In genomic region chr9:50500974-50501501, GRCm38 (mm10) we compare ENCODE assay signal across 8 mouse cellular contexts. TPM values are rescaled to one million over a fixed set of nuclear protein-coding genes. Genes with fewer than 3 reads are reported as not detected.
A peak's percentile ranks its signal among the peaks of the same experiment; 100 is the strongest.
DNase-seq lines count a peak whose midpoint lies in the region; ATAC-seq and TF ChIP-seq lines count a peak whose summit lies in the region.

No protein-coding gene starts in this region.

- peak overlapping the region; percentile 48 for H3K4me2 ChIP-seq in embryonic facial prominence, embryonic 12.5 days (replicated peaks)
- H3K4me2 ChIP-seq in hindbrain, embryonic 16.5 days (ENCODE audit: low read length): peak overlapping the region; percentile 58
- peak overlapping the region; percentile 48 for H3K4me2 ChIP-seq in midbrain, embryonic 12.5 days (replicated peaks)

- no peaks in the 10 kb centered on the region for H3K9me3 ChIP-seq in embryonic facial prominence, embryonic 12.5 days
- H3K9me3 ChIP-seq in hindbrain, embryonic 16.5 days (ENCODE audit: control insufficient read depth, low read length): no peaks in the 10 kb centered on the region
- H3K9me3 ChIP-seq in midbrain, embryonic 12.5 days: no peaks in the 10 kb centered on the region

- no peaks in the 10 kb centered on the region for H3K36me3 ChIP-seq in spleen, adult 2 months (ENCODE audit: control insufficient read depth, insufficient read depth, low read length)
- no peaks in the 10 kb centered on the region for H3K36me3 ChIP-seq in embryonic facial prominence, embryonic 12.5 days
- no peaks in the 10 kb centered on the region for H3K36me3 ChIP-seq in hindbrain, embryonic 16.5 days (ENCODE audit: control insufficient read depth, insufficient read depth, low read length)
- H3K36me3 ChIP-seq in midbrain, embryonic 12.5 days: no peaks in the 10 kb centered on the region

- peak; percentile 57; the same call in 1 of the 2 replicates for ATAC-seq in embryonic facial prominence, embryonic 12.5 days (ENCODE audit: insufficient number of reproducible peaks, insufficient read depth, low FRiP score, low TSS enrichment)
- peak; percentile 91 for ATAC-seq in hindbrain, embryonic 16.5 days
- ATAC-seq in midbrain, embryonic 12.5 days (ENCODE audit: low FRiP score, low read depth): peak; percentile 74; the same call in 1 of the 2 replicates

- no peak for TF ChIP-seq POLR2A in spleen, adult 2 months (IDR thresholded peaks at IDR 0.05; ENCODE audit: low read depth, low read length)

- TF ChIP-seq CTCF in spleen, adult 2 months (IDR thresholded peaks at IDR 0.05; ENCODE audit: extremely low read depth, insufficient read depth, insufficient read length, insufficient replicate concordance): no peak

- peaks cover 3% of the 10 kb centered on the region; the same call in 1 of the 2 replicates for H3K4me1 ChIP-seq in spleen, adult 2 months (ENCODE audit: control insufficient read depth, insufficient read depth, insufficient read length)
- peaks cover 7% of the 10 kb centered on the region; the same call in 1 of the 2 replicates for H3K4me1 ChIP-seq in embryonic facial prominence, embryonic 12.5 days
- H3K4me1 ChIP-seq in hindbrain, embryonic 16.5 days (ENCODE audit: control insufficient read depth, insufficient read depth, low read depth, low read length): peaks cover 2% of the 10 kb centered on the region; the same call in 1 of the 2 replicates
- H3K4me1 ChIP-seq in midbrain, embryonic 12.5 days: peaks cover 9% of the 10 kb centered on the region

- 33% methylated on average over 14 of the region's 14 CpGs for WGBS in spleen, adult 2 months
- WGBS in embryonic facial prominence, embryonic 12.5 days: 23% methylated on average over 14 of the region's 14 CpGs
- WGBS in hindbrain, embryonic 16.5 days: 24% methylated on average over 14 of the region's 14 CpGs
- 35% methylated on average over 14 of the region's 14 CpGs for WGBS in midbrain, embryonic 12.5 days

- H3K27ac ChIP-seq in spleen, adult 2 months (ENCODE audit: insufficient read depth, low read length): no peak overlapping the region
- 0 out of 2 replicates have a peak overlapping the region, but pooled peaks have one; percentile 54 for H3K27ac ChIP-seq in embryonic facial prominence, embryonic 12.5 days
- H3K27ac ChIP-seq in hindbrain, embryonic 16.5 days (ENCODE audit: low read depth, low read length): peak overlapping the region; percentile 68; the same call in 1 of the 2 replicates
- H3K27ac ChIP-seq in midbrain, embryonic 12.5 days (replicated peaks): peak overlapping the region; percentile 60

- DNase-seq in spleen, adult 2 months (ENCODE audit: low read depth in 1 of 2, low spot score in 2 of 2): no peak
- DNase-seq in spleen, postnatal 4 days (ENCODE audit: low spot score in 2 of 2): no peak
- no peak for DNase-seq in layer of hippocampus, adult 9-11 months
- DNase-seq in B cell, adult 2 months: no peak
- DNase-seq in right cerebral cortex, postnatal 4 days: no peak

- peak overlapping the region; percentile 0; the same call in 1 of the 2 replicates for H3K4me3 ChIP-seq in spleen, adult 2 months (ENCODE audit: extremely low read depth, insufficient read depth, insufficient read length)
- peak overlapping the region; percentile 27 for H3K4me3 ChIP-seq in embryonic facial prominence, embryonic 12.5 days
- H3K4me3 ChIP-seq in hindbrain, embryonic 16.5 days (ENCODE audit: low read length): peak overlapping the region; percentile 36
- H3K4me3 ChIP-seq in midbrain, embryonic 12.5 days: peak overlapping the region; percentile 33

- no peaks in the 10 kb centered on the region for H3K27me3 ChIP-seq in spleen, adult 2 months (ENCODE audit: control insufficient read depth, insufficient read depth, low read length)
- H3K27me3 ChIP-seq in embryonic facial prominence, embryonic 12.5 days: no peaks in the 10 kb centered on the region
- no peaks in the 10 kb centered on the region; the same call in 1 of the 2 replicates for H3K27me3 ChIP-seq in hindbrain, embryonic 16.5 days (replicated peaks; ENCODE audit: control insufficient read depth, insufficient read depth, low read length)
- H3K27me3 ChIP-seq in midbrain, embryonic 12.5 days: no peaks in the 10 kb centered on the region

- no peak overlapping the region for H3K9ac ChIP-seq in embryonic facial prominence, embryonic 12.5 days
- H3K9ac ChIP-seq in hindbrain, embryonic 16.5 days (ENCODE audit: low read depth, low read length): peak overlapping the region; percentile 57
- H3K9ac ChIP-seq in midbrain, embryonic 12.5 days (replicated peaks): no peak overlapping the region

RNA-seq across cellular contexts. Expression of gene Plet1, which starts 6.7 kb away (rescaled TPM):
- polyA plus RNA-seq in spleen, adult 2 months (2012; rRNA removed): 0.14 TPM in 2 replicates
- 1.2 TPM in 2 replicates for polyA plus RNA-seq in embryonic facial prominence, embryonic 12.5 days (2016; fragmentation: Nextera tagmentation; extraction: Ambion mirVana)
- 0.90 and 1.1 TPM in 2 replicates for polyA plus RNA-seq in hindbrain, embryonic 16.5 days (2015; fragmentation: Nextera tagmentation; extraction: Ambion mirVana)
- polyA plus RNA-seq in midbrain, embryonic 12.5 days (2016; fragmentation: Nextera tagmentation; extraction: Ambion mirVana): 0.37 and 0.63 TPM in 2 replicates

RNA-seq across cellular contexts. Expression of gene Pts, which starts 27.5 kb away (rescaled TPM):
- 27.8 and 56.4 TPM in 2 replicates for polyA plus RNA-seq in spleen, adult 2 months (2012; rRNA removed)
- polyA plus RNA-seq in embryonic facial prominence, embryonic 12.5 days (2016; fragmentation: Nextera tagmentation; extraction: Ambion mirVana): 71.9 and 73.6 TPM in 2 replicates
- 95.6 and 113 TPM in 2 replicates for polyA plus RNA-seq in hindbrain, embryonic 16.5 days (2015; fragmentation: Nextera tagmentation; extraction: Ambion mirVana)
- 97.4 and 102 TPM in 2 replicates for polyA plus RNA-seq in midbrain, embryonic 12.5 days (2016; fragmentation: Nextera tagmentation; extraction: Ambion mirVana)

RNA-seq across cellular contexts. Expression of gene Il18, which starts 53.6 kb away (rescaled TPM):
- polyA plus RNA-seq in spleen, adult 2 months (2012; rRNA removed): 10.7 and 12.6 TPM in 2 replicates
- 3.3 and 5.1 TPM in 2 replicates for polyA plus RNA-seq in embryonic facial prominence, embryonic 12.5 days (2016; fragmentation: Nextera tagmentation; extraction: Ambion mirVana)
- 19.3 and 21.9 TPM in 2 replicates for polyA plus RNA-seq in hindbrain, embryonic 16.5 days (2015; fragmentation: Nextera tagmentation; extraction: Ambion mirVana)
- 21.9 and 29.2 TPM in 2 replicates for polyA plus RNA-seq in midbrain, embryonic 12.5 days (2016; fragmentation: Nextera tagmentation; extraction: Ambion mirVana)

RNA-seq across cellular contexts. Expression of gene Bco2, which starts 53.9 kb away (rescaled TPM):
- 0.54 and 0.62 TPM in 2 replicates for polyA plus RNA-seq in spleen, adult 2 months (2012; rRNA removed)
- polyA plus RNA-seq in embryonic facial prominence, embryonic 12.5 days (2016; fragmentation: Nextera tagmentation; extraction: Ambion mirVana): 0.12 TPM in 1 of 2 replicates, not detected in the other
- polyA plus RNA-seq in hindbrain, embryonic 16.5 days (2015; fragmentation: Nextera tagmentation; extraction: Ambion mirVana): 0.59 and 0.64 TPM in 2 replicates
- 0.17 and 0.48 TPM in 2 replicates for polyA plus RNA-seq in midbrain, embryonic 12.5 days (2016; fragmentation: Nextera tagmentation; extraction: Ambion mirVana)
